Mouse (Mus musculus): ENCODE data around the gene Stx8. TPM values are rescaled to one million over a fixed set of nuclear protein-coding genes. Genes with fewer than 3 reads are reported as not detected.

Gene Stx8
- polyA plus RNA-seq, 1 experiment from 2014 or later: 64.1 TPM

DNA sequence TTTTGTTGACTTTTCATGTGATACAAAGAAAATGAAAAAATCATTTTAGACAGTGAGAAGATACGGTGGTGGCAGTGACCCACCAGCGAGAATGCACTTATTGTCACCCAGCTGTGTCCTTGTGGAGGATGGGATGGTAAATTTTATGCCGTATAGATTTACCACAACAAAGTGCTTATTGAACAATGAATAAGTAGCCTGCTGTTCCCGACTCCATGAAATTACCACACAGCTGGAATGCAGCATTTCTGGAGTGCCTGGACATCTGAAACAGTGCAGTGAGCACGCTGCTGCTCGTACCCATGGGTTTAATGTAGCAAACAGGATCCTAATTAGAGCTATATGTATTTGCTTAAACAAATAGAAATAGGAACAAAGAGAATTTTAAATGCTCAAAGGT lies 155.7 kb downstream of the Stx8 start:
- Histone ChIP-seq H3K36me3 (ENCODE audit: control insufficient read depth, insufficient read depth, low read length) (no peaks in the 10 kb centered on the region), H3K4me2 (ENCODE audit: low read length) (no peak overlapping the region), H3K9me3 (replicated peaks; ENCODE audit: control insufficient read depth, low read length, poor library complexity, severe bottlenecking) (no peaks in the 10 kb centered on the region), H3K4me1 (ENCODE audit: control insufficient read depth, insufficient read depth, low read length) (peaks cover 18% of the 10 kb centered on the region), H3K27ac (ENCODE audit: low read length) (no peak overlapping the region), H3K27me3 (ENCODE audit: control insufficient read depth, insufficient read depth, low read depth, low read length) (no peaks in the 10 kb centered on the region), H3K4me3 (ENCODE audit: low read depth, low read length) (no peak overlapping the region), H3K9ac (ENCODE audit: low read depth, low read length) (no peak overlapping the region)
- no peak for ATAC-seq
- WGBS: 13% methylated on average over 6 of the region's 6 CpGs

DNA sequence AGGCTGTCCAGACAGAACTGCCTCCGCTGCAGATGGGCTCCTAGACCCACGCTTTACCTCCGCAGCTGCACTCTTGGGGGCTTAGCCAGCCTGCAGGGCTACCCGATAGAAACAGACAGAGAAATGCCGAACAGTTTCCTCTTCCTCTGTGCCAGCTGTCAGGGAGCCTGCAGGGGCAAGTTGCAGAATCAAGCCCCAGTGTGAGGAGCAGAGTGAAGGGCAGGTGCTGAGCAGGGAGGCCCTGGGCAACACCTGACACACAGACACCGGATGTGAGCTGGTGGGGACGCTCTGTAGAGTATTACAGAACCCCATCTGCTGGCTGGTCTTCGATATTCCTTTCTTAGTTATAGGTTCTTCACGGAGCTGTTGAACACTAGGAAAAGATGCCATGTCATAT lies 160.1 kb downstream of the Stx8 start:
- Histone ChIP-seq H3K27ac (ENCODE audit: low read length) (no peak overlapping the region), H3K9ac (ENCODE audit: low read depth, low read length) (no peak overlapping the region), H3K4me1 (ENCODE audit: control insufficient read depth, insufficient read depth, low read length) (peaks cover 10% of the 10 kb centered on the region), H3K36me3 (ENCODE audit: control insufficient read depth, insufficient read depth, low read length) (no peaks in the 10 kb centered on the region), H3K4me2 (ENCODE audit: low read length) (no peak overlapping the region), H3K27me3 (ENCODE audit: control insufficient read depth, insufficient read depth, low read depth, low read length) (no peaks in the 10 kb centered on the region), H3K9me3 (replicated peaks; ENCODE audit: control insufficient read depth, low read length, poor library complexity, severe bottlenecking) (no peaks in the 10 kb centered on the region), H3K4me3 (ENCODE audit: low read depth, low read length) (no peak overlapping the region)
- WGBS: 86% methylated on average over 9 of the region's 9 CpGs
- ATAC-seq: no peak

DNA sequence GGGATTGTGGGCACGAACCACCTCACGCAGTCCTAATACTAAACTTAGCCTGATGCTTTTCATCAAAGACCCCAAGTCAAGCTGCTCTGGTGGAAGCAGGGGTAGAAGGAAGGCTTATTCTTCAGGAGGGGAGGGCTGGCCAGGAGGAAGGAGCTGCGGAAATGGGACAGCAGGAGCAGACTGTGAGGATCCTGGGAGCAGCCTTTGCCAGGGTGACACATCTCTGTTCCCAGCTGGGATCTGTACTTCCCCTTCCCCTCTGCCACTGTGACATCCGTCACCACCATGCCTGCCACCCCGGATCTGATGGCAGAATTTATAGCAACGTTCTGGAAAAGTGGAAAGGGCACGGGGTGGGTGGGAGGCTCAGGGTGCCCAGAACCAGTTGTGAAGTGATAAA lies 168.5 kb downstream of the Stx8 start:
- 91% methylated on average over 7 of the region's 7 CpGs for WGBS
- Histone ChIP-seq H3K4me1 (ENCODE audit: control insufficient read depth, insufficient read depth, low read length) (no peaks in the 10 kb centered on the region), H3K9me3 (replicated peaks; ENCODE audit: control insufficient read depth, low read length, poor library complexity, severe bottlenecking) (no peaks in the 10 kb centered on the region), H3K9ac (ENCODE audit: low read depth, low read length) (no peak overlapping the region), H3K36me3 (ENCODE audit: control insufficient read depth, insufficient read depth, low read length) (no peaks in the 10 kb centered on the region), H3K4me2 (ENCODE audit: low read length) (no peak overlapping the region), H3K27me3 (ENCODE audit: control insufficient read depth, insufficient read depth, low read depth, low read length) (no peaks in the 10 kb centered on the region), H3K27ac (ENCODE audit: low read length) (no peak overlapping the region), H3K4me3 (ENCODE audit: low read depth, low read length) (no peak overlapping the region)
- no peak for ATAC-seq

DNA sequence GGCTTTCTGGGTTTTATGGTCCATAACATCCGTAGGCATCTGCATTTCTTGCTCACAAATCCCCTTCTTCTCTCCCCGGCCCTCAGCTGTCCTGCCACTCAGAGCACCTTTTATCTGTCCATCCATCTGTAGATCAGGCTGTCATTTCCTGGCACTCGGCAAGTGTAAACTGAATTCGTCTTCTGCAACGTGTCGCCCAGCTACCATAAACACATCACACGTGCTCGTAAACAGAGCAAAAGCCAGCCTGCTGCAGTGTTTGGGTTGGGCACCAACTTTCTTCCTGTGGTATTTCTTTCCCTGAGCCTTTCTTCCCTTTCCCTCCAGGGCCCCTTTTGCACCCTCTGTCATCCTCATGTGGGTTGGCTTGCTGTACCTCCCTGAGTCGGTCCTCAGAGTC lies 169.4 kb downstream of the Stx8 start:
- Histone ChIP-seq H3K36me3 (ENCODE audit: control insufficient read depth, insufficient read depth, low read length) (no peaks in the 10 kb centered on the region), H3K4me3 (ENCODE audit: low read depth, low read length) (no peak overlapping the region), H3K27ac (ENCODE audit: low read length) (no peak overlapping the region), H3K9me3 (replicated peaks; ENCODE audit: control insufficient read depth, low read length, poor library complexity, severe bottlenecking) (no peaks in the 10 kb centered on the region), H3K27me3 (ENCODE audit: control insufficient read depth, insufficient read depth, low read depth, low read length) (no peaks in the 10 kb centered on the region), H3K9ac (ENCODE audit: low read depth, low read length) (no peak overlapping the region), H3K4me1 (ENCODE audit: control insufficient read depth, insufficient read depth, low read length) (no peaks in the 10 kb centered on the region), H3K4me2 (ENCODE audit: low read length) (no peak overlapping the region)
- no peak for ATAC-seq
- WGBS: 72% methylated on average over 9 of the region's 9 CpGs

DNA sequence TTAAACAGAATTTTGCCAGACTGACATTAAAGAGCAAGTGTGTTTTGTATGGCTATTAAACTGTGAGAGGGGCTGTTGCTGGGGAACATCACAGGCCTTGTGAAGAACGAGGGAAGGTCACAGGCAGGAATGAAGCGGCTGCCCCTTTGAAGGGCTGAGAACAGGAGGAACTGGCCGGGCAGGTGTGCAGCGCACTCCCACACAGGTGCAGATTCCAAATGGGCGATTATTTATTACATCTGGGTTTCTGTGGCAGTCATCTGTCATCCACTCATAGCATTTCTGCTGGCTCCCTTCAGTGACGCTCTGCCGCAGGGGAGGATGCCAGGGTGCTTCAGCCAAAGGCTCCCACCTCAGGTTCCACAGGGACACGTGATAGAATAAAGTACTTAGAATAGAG lies 170.7 kb downstream of the Stx8 start:
- no peaks in the 10 kb centered on the region for H3K9me3 ChIP-seq (replicated peaks; ENCODE audit: control insufficient read depth, low read length, poor library complexity, severe bottlenecking)
- 81% methylated on average over 8 of the region's 8 CpGs for WGBS
- no peaks in the 10 kb centered on the region for H3K4me1 ChIP-seq (ENCODE audit: control insufficient read depth, insufficient read depth, low read length)

DNA sequence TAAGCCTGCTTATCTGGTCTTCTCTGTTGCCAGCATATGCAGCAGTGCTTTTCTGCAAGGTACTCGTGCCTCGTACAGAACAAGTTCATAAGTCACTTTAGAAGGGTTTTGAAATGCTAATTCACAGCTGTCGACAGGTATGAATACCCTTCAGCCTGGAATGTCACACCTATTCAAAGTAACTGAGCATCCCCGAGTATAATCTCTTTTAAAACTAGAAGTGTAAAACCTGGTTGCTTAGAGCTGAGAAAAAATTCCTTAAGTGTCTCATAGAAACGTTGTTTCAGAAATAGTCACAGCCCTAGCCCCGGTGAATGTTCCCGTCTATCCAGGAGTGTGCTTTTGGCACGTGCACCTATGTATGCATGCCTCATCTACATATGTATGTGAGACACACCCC lies 176.3 kb downstream of the Stx8 start:
- no peak overlapping the region for H3K27ac ChIP-seq (ENCODE audit: low read length)
- 30% methylated on average over 8 of the region's 8 CpGs for WGBS

More for the DNA sequence above, 170.7 kb downstream of the Stx8 start:
- H3K4me2 ChIP-seq (ENCODE audit: low read length): no peak overlapping the region
- H3K4me3 ChIP-seq (ENCODE audit: low read depth, low read length): no peak overlapping the region
- H3K27ac ChIP-seq (ENCODE audit: low read length): no peak overlapping the region
- no peak for ATAC-seq
- H3K36me3 ChIP-seq (ENCODE audit: control insufficient read depth, insufficient read depth, low read length): no peaks in the 10 kb centered on the region
- no peaks in the 10 kb centered on the region for H3K27me3 ChIP-seq (ENCODE audit: control insufficient read depth, insufficient read depth, low read depth, low read length)
- H3K9ac ChIP-seq (ENCODE audit: low read depth, low read length): no peak overlapping the region

DNA sequence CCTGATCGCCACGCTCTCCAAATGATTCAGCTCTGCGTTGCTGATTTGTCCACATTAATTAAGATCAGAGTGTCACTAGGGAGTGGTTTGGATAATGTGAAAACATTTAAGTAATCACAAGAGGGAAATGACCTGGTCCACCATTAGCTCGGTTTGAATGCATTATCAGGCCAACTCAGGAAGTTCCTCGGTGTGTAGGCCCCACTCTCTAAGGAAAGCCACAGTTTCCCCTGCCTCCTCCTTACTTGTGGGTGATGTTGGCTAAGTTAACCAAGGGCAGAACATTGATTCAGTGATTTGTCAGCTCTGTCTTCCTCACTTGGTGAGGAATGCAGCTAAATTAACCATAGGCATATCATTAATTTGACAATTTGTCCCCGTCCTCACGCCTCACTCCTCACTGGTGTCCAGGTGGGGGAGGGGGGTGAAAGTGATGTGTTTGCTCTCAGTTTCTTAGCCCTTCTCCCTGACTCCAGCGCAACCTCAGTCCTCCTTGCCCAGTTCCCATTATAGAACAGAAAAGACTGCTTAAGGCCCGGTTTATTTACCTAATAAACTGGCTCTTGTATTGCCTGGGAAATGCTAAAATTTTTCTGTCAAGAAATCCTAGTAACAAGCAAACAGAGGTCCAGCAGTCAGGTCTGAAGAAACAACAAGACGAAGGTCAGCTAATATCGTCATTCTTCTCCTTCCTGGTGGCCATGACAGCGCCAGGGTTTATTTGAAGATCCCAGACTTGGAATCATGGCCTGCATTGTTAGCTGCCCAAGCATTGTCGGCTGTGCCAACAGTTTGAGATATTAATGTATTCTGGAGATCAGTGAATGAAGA lies 178.5 kb downstream of the Stx8 start:
- 24% methylated on average over 13 of the region's 13 CpGs for WGBS
- 0 out of 2 replicates have a peak overlapping the region, but pooled peaks have one; percentile 1 for H3K4me2 ChIP-seq (ENCODE audit: low read length)

More for the DNA sequence above, 176.3 kb downstream of the Stx8 start:
- Histone ChIP-seq H3K27me3 (ENCODE audit: control insufficient read depth, insufficient read depth, low read depth, low read length) (no peaks in the 10 kb centered on the region), H3K36me3 (ENCODE audit: control insufficient read depth, insufficient read depth, low read length) (no peaks in the 10 kb centered on the region), H3K4me1 (ENCODE audit: control insufficient read depth, insufficient read depth, low read length) (peaks cover 31% of the 10 kb centered on the region), H3K9ac (ENCODE audit: low read depth, low read length) (no peak overlapping the region), H3K4me3 (ENCODE audit: low read depth, low read length) (no peak overlapping the region), H3K4me2 (ENCODE audit: low read length) (no peak overlapping the region), H3K9me3 (replicated peaks; ENCODE audit: control insufficient read depth, low read length, poor library complexity, severe bottlenecking) (no peaks in the 10 kb centered on the region)
- ATAC-seq: no peak

DNA sequence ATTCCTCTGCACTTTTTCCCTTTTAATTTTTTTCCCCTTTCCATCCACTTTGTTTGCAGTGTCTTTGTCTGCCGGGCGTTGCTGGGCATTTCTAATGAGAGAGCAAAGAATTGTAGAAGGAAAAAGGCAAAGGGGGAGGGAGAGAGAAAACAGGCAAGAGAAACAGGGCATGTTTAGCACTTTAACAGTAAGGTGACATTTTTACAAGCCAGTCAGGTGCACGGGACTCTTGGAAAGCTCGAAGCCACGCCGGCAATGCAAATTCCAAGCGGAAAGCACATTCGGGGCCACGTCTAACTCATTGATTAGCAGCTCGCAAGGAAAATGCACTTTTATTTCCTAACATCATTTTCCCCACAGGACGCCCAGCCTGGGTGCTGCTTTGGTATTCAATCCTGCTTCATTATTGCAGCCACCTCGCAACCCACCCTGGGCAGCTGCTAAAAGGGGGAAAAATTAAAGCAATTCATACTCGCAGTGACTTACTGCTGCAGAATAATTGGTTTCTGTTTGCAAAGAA lies 179.1 kb downstream of the Stx8 start:
- peaks cover 35% of the 10 kb centered on the region for H3K4me1 ChIP-seq (ENCODE audit: control insufficient read depth, insufficient read depth, low read length)
- H3K9ac ChIP-seq (ENCODE audit: low read depth, low read length): no peak overlapping the region
- H3K4me2 ChIP-seq (ENCODE audit: low read length): peak overlapping the region; percentile 1; the same call in 1 of the 2 replicates

More for the DNA sequence above, 178.5 kb downstream of the Stx8 start:
- Histone ChIP-seq H3K4me3 (ENCODE audit: low read depth, low read length) (no peak overlapping the region), H3K9ac (ENCODE audit: low read depth, low read length) (no peak overlapping the region), H3K4me1 (ENCODE audit: control insufficient read depth, insufficient read depth, low read length) (peaks cover 31% of the 10 kb centered on the region), H3K9me3 (replicated peaks; ENCODE audit: control insufficient read depth, low read length, poor library complexity, severe bottlenecking) (no peaks in the 10 kb centered on the region), H3K36me3 (ENCODE audit: control insufficient read depth, insufficient read depth, low read length) (no peaks in the 10 kb centered on the region), H3K27me3 (ENCODE audit: control insufficient read depth, insufficient read depth, low read depth, low read length) (no peaks in the 10 kb centered on the region), H3K27ac (ENCODE audit: low read length) (peak overlapping the region; percentile 79)
- no peak for ATAC-seq

More for the DNA sequence above, 179.1 kb downstream of the Stx8 start:
- H3K27ac ChIP-seq (ENCODE audit: low read length): peak overlapping the region; percentile 79
- H3K36me3 ChIP-seq (ENCODE audit: control insufficient read depth, insufficient read depth, low read length): no peaks in the 10 kb centered on the region
- ATAC-seq: peak; percentile 18; the same call in 1 of the 2 replicates
- no peaks in the 10 kb centered on the region for H3K27me3 ChIP-seq (ENCODE audit: control insufficient read depth, insufficient read depth, low read depth, low read length)
- no peaks in the 10 kb centered on the region for H3K9me3 ChIP-seq (replicated peaks; ENCODE audit: control insufficient read depth, low read length, poor library complexity, severe bottlenecking)
- no peak overlapping the region for H3K4me3 ChIP-seq (ENCODE audit: low read depth, low read length)
- WGBS: 12% methylated on average over 13 of the region's 13 CpGs
